Mouse (Mus musculus): ENCODE data around the gene Zfp846.
"Not testable (repeated sequence)": the region's sequence is repeated elsewhere in the genome, so short reads cannot be mapped to it uniquely, and the experiment has no call there.

- not testable (repeated sequence) for TF ChIP-seq CTCF (IDR thresholded peaks at IDR 0.05; ENCODE audit: low read depth, low read length); POLR2A (IDR thresholded peaks at IDR 0.05; ENCODE audit: extremely low read depth, insufficient read depth, low read length)
Observed at GRCm38 (mm10) chr9:20565326-20566030, 15.6 kb upstream of the Zfp846 start.
